Mouse (Mus musculus) limb, embryonic 11.5 days (tissue): Measurements from ENCODE around the gene Hamp. TPM values are rescaled to one million over a fixed set of nuclear protein-coding genes. Genes with fewer than 3 reads are reported as not detected.
A peak's percentile ranks its signal among the peaks of the same experiment; 100 is the strongest.

Experiments used
- ATAC-seq: fragments of 200-750 bp; cut with Nextera tagmentation; 2 replicates; pipeline ENCODE4 v1.8.0; 2017; ENCODE audit warnings: low read depth; ENCODE audit not compliant: insufficient number of reproducible peaks, low FRiP score, low TSS enrichment
- DNase-seq: peaks from one replicate; pipeline ENCODE4 v3.0.0-alpha.2; 2015; ENCODE audit warnings: low spot score
- H3K27ac ChIP-seq: fragments of 300-500 bp; sonication (generic); replicated peaks from 2 replicates; pipeline ENCODE4 v1.5.1; 2014; ENCODE audit warnings: low read depth, mild to moderate bottlenecking, low read length
- H3K27me3 ChIP-seq: fragments of 300-500 bp; sonication (generic); 2 replicates; pipeline ENCODE4 v1.6.1; 2014; ENCODE audit warnings: mild to moderate bottlenecking, low read length, mixed read lengths; ENCODE audit not compliant: control insufficient read depth, insufficient read depth
- H3K36me3 ChIP-seq: fragments of 300-500 bp; sonication (generic); 2 replicates; pipeline ENCODE4 v1.6.1; 2014; ENCODE audit warnings: mild to moderate bottlenecking, low read length, moderate library complexity, mixed read lengths; ENCODE audit not compliant: control insufficient read depth, insufficient read depth
- H3K4me1 ChIP-seq: fragments of 300-500 bp; sonication (generic); 2 replicates; pipeline ENCODE4 v1.6.1; 2014; ENCODE audit warnings: low read length, mixed read lengths; ENCODE audit not compliant: control insufficient read depth, insufficient read depth
- H3K4me2 ChIP-seq: fragments of 300-500 bp; sonication (generic); 2 replicates; pipeline ENCODE4 v1.6.1; 2014; ENCODE audit warnings: low read depth, mild to moderate bottlenecking, moderate library complexity; ENCODE audit not compliant: severe bottlenecking
- H3K4me3 ChIP-seq: fragments of 300-500 bp; sonication (generic); 2 replicates; pipeline ENCODE4 v1.5.1; 2014; ENCODE audit warnings: low read depth, low read length
- H3K9ac ChIP-seq: fragments of 300-500 bp; sonication (generic); 2 replicates; pipeline ENCODE4 v1.6.1; 2014; ENCODE audit warnings: mild to moderate bottlenecking, low read length
- H3K9me3 ChIP-seq: fragments of 300-500 bp; sonication (generic); 2 replicates; pipeline ENCODE4 v1.6.1; 2016; ENCODE audit warnings: low read length; ENCODE audit not compliant: control insufficient read depth
- WGBS: fragments of 180-500 bp; shearing (Covaris S2); extraction: QIAGEN DNeasy Blood & Tissue Kit; methylation state at CpG from one replicate; pipeline ENCODE4 v1.1.7; 2014; 5-methylcytosine and 5-hydroxymethylcytosine counted together
- polyA plus RNA-seq: library from polyadenylated mRNA; unstranded; fragments of >200 nt; fragmentation: Nextera tagmentation; extraction: Ambion mirVana; gene quantifications from 2 replicates; pipeline ENCODE4 v1.2.1, GENCODE M21; 2014

The Hamp gene
- polyA plus RNA-seq, 1 experiment from 2014 or later: not detected

DNA sequence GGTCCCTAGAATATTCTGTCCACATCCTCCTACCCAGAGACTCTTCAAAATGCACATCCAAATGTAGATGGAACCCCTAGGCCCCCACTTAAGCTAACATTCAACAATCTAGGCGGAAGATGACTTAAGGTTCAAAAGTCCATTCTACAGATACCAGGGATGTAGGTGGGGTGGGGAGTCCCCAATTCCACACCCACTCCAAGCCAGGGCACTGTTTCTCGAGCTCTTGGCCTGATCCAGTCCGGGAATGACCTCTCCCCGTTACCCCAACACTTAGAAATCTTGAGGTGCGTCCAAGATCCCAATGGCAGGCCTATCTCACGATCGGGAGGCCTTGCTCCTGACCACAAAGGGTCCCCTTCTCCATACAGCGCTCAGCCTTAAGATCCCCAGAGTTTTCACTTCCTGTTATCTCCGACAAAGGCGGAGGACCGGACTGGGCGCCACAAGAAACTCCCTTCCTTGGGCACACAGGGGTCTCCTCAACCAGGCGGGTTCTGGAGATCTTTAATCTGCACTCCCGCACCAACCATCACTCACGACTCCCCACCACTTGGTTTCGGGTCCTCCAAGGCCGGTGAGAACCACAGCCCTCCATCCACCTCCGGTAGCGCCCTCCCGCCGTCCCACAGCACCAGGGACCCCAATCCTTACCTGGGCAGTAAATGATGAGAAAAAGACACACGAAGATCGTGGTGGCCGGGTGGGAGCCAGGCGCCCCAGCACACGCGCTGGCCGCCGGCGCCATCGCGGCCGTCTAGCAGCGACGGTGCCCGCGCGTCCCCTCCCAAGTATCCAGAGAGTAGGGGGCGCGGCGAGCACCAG, 28.8 kb upstream of the Hamp start:
- Histone ChIP-seq H3K27ac (no peak overlapping the region), H3K9ac (peak overlapping the region; percentile 38), H3K4me3 (peak overlapping the region; percentile 40), H3K36me3 (no peaks in the 10 kb centered on the region), H3K4me2 (peak overlapping the region; percentile 51), H3K4me1 (0 out of 2 replicates have a peak, but pooled peaks cover 4% of the 10 kb centered on the region), H3K27me3 (peaks cover 18% of the 10 kb centered on the region), H3K9me3 (no peaks in the 10 kb centered on the region)
- DNase-seq (no peak), ATAC-seq (0 out of 2 replicates have a peak, but pooled peaks have one; percentile 46)
- 3% methylated on average over 41 of the region's 41 CpGs for WGBS

DNA sequence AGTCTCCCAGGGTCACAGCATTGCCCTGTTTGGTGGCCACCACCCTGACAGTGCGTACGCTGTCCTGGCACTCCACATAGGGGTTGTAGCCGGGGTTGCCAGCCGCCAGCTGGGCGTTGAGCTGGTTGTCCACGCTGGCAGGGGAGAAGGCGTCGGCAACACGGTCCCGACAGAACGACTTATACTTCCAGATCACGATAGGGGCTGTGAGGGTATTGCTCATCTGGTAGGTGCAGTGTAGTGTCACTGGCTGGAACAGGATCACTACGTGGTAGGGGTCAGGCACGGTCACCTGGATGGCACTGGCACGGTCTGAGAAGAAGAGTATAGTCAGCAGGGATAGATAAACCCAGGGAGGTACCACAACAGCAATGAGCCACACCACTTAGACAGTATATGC, 28.1 kb upstream of the Hamp start:
- peaks cover 18% of the 10 kb centered on the region for H3K27me3 ChIP-seq
- ATAC-seq (no peak), DNase-seq (no peak)
- WGBS: 93% methylated on average over 15 of the region's 15 CpGs
- H3K9ac ChIP-seq: no peak overlapping the region
- H3K27ac ChIP-seq: no peak overlapping the region
- H3K36me3 ChIP-seq: no peaks in the 10 kb centered on the region
- 0 out of 2 replicates have a peak, but pooled peaks cover 4% of the 10 kb centered on the region for H3K4me1 ChIP-seq
- peak overlapping the region; percentile 51; the same call in 1 of the 2 replicates for H3K4me2 ChIP-seq
- H3K4me3 ChIP-seq: no peak overlapping the region
- H3K9me3 ChIP-seq: no peaks in the 10 kb centered on the region

DNA sequence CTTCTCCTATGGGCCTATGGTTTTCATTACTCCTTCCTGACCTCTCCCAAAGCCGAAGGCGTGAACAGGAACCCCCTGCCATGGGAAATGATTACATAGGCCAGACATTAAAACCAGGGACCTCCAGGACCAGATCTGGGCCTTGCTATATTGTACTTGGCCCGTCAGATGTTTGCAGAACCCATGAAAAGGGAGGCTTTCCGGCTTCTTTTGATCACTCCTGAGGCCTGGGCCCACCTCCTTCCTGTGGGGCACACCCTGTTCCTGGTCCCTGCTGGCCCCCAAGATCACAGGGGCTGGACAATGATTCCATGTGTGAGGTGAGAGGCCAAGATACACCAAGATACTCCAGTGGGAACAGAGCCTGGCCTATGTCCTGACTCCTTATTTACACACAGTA, 25.3 kb upstream of the Hamp start:
- H3K9me3 ChIP-seq: no peaks in the 10 kb centered on the region
- no peaks in the 10 kb centered on the region for H3K36me3 ChIP-seq
- H3K4me1 ChIP-seq: 0 out of 2 replicates have a peak, but pooled peaks cover 4% of the 10 kb centered on the region
- no peak overlapping the region for H3K4me3 ChIP-seq
- H3K9ac ChIP-seq: no peak overlapping the region
- H3K4me2 ChIP-seq: no peak overlapping the region
- peaks cover 18% of the 10 kb centered on the region for H3K27me3 ChIP-seq
- WGBS: 68% methylated on average over 4 of the region's 4 CpGs
- DNase-seq: no peak
- ATAC-seq: no peak
- no peak overlapping the region for H3K27ac ChIP-seq

DNA sequence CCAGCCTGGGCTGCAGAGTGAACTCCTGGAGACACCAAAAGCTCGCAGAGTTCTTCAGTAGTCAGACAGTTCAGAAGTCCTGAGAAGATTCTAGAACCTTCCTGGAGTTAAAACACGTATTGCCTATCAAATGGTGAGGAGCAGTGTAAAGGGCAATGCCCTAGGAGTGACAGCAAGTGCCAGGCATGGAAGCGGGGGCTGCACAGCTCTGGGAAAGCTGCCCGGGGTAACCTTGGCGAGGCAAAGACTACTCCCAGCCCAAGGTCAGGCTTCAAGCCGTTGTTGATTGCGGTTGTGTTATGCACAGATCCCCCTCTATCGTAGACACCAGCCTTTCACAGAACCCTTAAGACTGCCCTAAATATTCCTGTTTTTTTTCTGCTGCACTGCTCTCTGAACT, 24.8 kb upstream of the Hamp start:
- H3K27ac ChIP-seq: no peak overlapping the region
- no peak overlapping the region for H3K9ac ChIP-seq
- DNase-seq (no peak), ATAC-seq (no peak)
- H3K36me3 ChIP-seq: no peaks in the 10 kb centered on the region
- no peak overlapping the region for H3K4me2 ChIP-seq
- 0 out of 2 replicates have a peak, but pooled peaks cover 4% of the 10 kb centered on the region for H3K4me1 ChIP-seq
- whole genome bisulfite sequencing: 93% methylated on average over 8 of the region's 8 CpGs
- H3K4me3 ChIP-seq: no peak overlapping the region
- no peaks in the 10 kb centered on the region for H3K9me3 ChIP-seq
- peaks cover 18% of the 10 kb centered on the region for H3K27me3 ChIP-seq

DNA sequence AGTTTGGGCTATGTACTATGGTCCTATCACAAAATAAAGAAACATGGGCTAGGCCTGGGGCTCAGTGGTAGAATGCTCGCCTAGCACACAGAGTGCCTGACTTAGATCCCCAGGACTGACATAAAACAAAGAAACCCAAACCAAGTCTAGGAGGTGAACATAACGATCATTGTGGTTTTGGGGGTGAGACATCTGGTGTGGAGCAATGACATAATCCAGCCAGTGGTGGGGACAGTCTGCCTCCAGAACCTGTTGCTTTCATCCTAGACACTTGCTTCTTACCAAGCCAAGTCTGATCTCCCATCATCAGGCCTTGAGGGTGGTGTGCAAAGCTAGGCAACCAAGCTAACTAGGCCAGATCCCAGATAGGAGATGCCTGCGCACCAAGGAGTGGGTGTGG, 22.8 kb upstream of the Hamp start:
- no peak overlapping the region for H3K4me2 ChIP-seq
- no peaks in the 10 kb centered on the region for H3K4me1 ChIP-seq
- no peaks in the 10 kb centered on the region; the same call in 1 of the 2 replicates for H3K27me3 ChIP-seq
- no peaks in the 10 kb centered on the region for H3K36me3 ChIP-seq
- H3K4me3 ChIP-seq: no peak overlapping the region
- no peak overlapping the region for H3K9ac ChIP-seq
- H3K27ac ChIP-seq: no peak overlapping the region
- DNase-seq (no peak), ATAC-seq (no peak)
- no peaks in the 10 kb centered on the region for H3K9me3 ChIP-seq
- 64% methylated on average over 3 of the region's 3 CpGs for WGBS

DNA sequence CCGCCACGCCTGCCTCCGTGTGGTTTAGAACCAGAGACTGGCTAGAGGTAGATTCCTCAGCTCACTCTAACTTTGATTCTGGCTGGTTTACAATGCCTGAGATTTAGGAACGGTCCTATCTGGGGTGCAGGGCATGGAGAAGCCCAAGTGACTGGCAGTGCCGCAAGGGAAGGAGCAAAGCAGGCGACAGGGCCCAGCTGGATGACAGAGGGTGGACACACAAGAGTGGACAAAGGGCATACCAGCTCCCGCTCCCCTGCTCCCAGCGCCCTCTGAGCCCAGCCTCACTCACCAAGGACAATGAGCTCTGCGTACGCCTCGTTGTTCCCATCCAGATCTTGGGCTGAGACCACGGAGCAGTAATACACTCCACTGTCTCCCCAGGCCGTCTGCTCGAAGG, 21.8 kb upstream of the Hamp start:
- Histone ChIP-seq H3K27me3 (no peaks in the 10 kb centered on the region), H3K9me3 (no peaks in the 10 kb centered on the region; the same call in 1 of the 2 replicates), H3K4me1 (no peaks in the 10 kb centered on the region), H3K4me2 (no peak overlapping the region), H3K4me3 (no peak overlapping the region), H3K27ac (no peak overlapping the region), H3K36me3 (no peaks in the 10 kb centered on the region), H3K9ac (no peak overlapping the region)
- DNase-seq: no peak
- no peak for ATAC-seq
- 92% methylated on average over 14 of the region's 14 CpGs for WGBS

DNA sequence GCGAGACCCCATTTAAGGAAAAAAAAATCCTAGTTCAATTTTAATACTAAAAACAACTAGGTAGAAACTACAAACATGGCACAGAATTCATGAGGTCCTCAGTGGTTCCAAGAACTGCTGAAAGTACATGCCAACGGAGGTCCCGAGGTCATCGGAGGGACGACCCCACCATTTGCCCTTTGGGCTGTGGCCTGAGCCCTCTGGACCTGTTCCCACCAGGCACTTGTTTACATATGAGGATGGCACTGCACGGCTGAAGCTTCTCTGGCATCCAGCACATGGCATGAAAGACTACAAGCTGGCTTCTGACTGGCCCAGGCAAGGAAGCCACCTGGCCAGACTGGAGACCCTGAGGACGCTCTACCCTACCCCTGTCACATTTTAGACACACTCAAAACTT, 20.5 kb upstream of the Hamp start:
- no peaks in the 10 kb centered on the region for H3K36me3 ChIP-seq
- no peak overlapping the region for H3K9ac ChIP-seq
- H3K27me3 ChIP-seq: no peaks in the 10 kb centered on the region
- H3K4me1 ChIP-seq: no peaks in the 10 kb centered on the region
- 85% methylated on average over 7 of the region's 7 CpGs for WGBS
- no peak overlapping the region for H3K4me3 ChIP-seq
- DNase-seq (no peak), ATAC-seq (no peak)
- H3K4me2 ChIP-seq: no peak overlapping the region
- H3K27ac ChIP-seq: no peak overlapping the region
- no peaks in the 10 kb centered on the region; the same call in 1 of the 2 replicates for H3K9me3 ChIP-seq

DNA sequence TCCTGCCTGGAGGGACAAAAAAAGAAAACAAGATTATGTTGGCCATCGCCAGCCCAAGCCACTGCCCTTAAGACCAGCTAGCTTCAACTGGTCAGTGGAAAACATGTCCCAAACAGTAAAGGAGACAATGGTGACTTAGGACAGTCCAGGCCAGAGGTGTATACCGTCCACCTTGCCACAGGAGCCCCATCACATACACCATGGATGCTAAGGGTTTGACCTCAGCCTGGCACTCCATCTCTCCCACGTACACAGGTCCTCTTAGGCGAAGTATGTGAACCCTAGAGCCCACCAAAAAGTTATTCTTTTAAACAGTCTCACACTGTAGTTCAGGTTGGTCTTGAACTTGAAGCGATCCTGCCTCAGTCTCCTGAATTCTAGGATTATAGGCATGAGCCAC, 19.0 kb upstream of the Hamp start:
- no peaks in the 10 kb centered on the region; the same call in 1 of the 2 replicates for H3K9me3 ChIP-seq
- H3K4me3 ChIP-seq: no peak overlapping the region
- H3K4me2 ChIP-seq: no peak overlapping the region
- no peaks in the 10 kb centered on the region for H3K36me3 ChIP-seq
- WGBS: 87% methylated on average over 5 of the region's 5 CpGs
- H3K9ac ChIP-seq: no peak overlapping the region
- DNase-seq (no peak), ATAC-seq (no peak)
- H3K4me1 ChIP-seq: peaks cover 3% of the 10 kb centered on the region; the same call in 1 of the 2 replicates
- H3K27me3 ChIP-seq: no peaks in the 10 kb centered on the region
- H3K27ac ChIP-seq: no peak overlapping the region
